Mouse (Mus musculus) small intestine, adult 2 months (tissue): ENCODE measurements at regions not wholly inside any gene's neighbourhood (a gene's known extent, or its start where the extent isn't known, plus 50 kb on each side); places are given as distances from the start of the nearest gene placed in this dataset.

Experiments
- CTCF ChIP-seq: fragments of 200-500 bp; IDR thresholded peaks from 2 replicates; pipeline ENCODE4 v1.5.1; 2012; ENCODE audit warnings: low read depth, mild to moderate bottlenecking, control low read depth, inconsistent platforms, low read length, moderate library complexity, mixed read lengths; ENCODE audit not compliant: insufficient replicate concordance, insufficient read length; ENCODE audit errors: extremely low read depth
- POLR2A ChIP-seq: fragments of 200-500 bp; IDR thresholded peaks from 2 replicates; pipeline ENCODE4 v1.6.1; 2012; ENCODE audit warnings: low read depth, mild to moderate bottlenecking, control low read depth, inconsistent platforms, low read length, moderate library complexity

GRCm38 (mm10) chr9:9583011-9583605, 344.2 kb upstream of the Arhgap42 start:
- TF ChIP-seq CTCF, result no peak
- no peak for TF ChIP-seq POLR2A
